Mouse (Mus musculus) 3T3-L1 (cell line): ENCODE results near the gene Tsen2.

ENCODE experiments used
- DNase-seq: peaks from one replicate; pipeline ENCODE4 v3.0.0-alpha.2; 2015; ENCODE audit warnings: low read depth, low spot score

Gene Tsen2

GRCm38 (mm10) chr6:115541676-115542275 lies 2.7 kb upstream of the Tsen2 start:
- peak; percentile 89 for DNase-seq

DNA sequence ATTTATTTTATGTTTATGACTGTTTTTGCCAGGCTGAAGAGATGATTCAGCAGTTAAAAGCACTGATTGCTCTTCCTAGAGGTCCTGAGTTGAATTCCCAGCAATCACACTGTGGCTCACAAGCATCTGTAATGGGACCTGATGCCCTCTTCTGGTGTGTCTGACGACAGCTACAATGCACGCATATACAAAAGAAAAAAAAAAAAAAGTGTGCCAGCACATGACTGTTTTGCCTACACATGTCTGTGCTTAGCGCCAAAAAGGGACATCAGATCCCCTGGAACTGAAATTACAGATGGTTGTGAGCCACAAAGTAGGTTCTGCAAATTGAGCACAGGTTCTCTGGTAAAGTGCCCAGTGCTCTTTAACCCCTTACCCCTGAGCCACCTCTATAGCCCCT lies 2.1 kb upstream of the Tsen2 start:
- peak; percentile 56 for DNase-seq

- DNase-seq: peak; percentile 79
Observed at GRCm38 (mm10) chr6:115546276-115546675, 1.8 kb downstream of the Tsen2 start.

GRCm38 (mm10) chr6:115555485-115555884 lies 11.0 kb downstream of the Tsen2 start:
- DNase-seq: peak; percentile 83

DNA sequence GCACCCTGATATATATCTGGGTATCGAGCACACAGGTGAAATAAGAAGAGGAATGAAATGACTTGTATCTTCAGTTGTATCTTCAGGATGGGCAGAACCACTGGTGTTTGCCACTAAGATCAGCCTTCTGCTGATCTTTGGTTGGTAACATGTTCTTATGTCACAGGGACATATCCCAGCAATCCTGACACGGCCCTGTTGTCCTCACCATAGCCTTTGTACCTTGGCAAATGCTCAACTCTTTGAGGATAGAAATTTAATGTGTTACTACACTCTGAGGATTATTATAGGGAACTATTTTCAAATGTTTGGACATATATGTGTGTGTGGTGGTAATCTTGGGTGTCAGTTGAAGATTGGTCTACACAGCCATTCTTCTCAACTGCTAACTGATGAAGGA lies 13.7 kb downstream of the Tsen2 start:
- DNase-seq: no peak

GRCm38 (mm10) chr6:115559651-115560632 lies 15.5 kb downstream of the Tsen2 start:
- no peak for DNase-seq

DNA sequence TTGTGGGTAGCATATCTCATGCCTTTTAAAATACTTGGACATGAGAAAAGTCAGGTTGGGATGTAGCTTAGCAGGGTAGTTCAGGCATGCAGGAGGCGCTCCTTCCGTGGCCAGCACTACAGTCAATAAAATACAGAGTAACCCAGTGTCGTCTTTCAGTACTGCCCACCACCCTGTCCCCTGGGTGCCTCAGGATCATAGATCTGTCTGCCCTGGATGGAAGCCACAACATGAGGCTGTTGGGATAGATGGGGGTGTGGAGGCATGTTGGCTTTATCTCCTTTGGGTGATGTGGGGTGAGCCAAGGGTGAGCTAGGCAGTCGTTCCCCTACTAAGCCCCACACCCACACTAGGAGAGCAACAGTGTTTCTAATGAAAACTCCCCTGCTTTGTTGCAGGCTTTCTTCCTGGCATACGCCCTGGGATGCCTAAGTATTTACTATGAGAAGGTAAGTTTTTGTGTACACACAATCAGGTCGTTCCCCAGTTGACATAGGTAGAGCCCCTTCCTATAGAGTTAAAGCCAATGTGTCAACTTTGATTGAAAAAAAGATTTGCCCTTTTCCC lies 21.1 kb downstream of the Tsen2 start:
- DNase-seq: no peak

DNA sequence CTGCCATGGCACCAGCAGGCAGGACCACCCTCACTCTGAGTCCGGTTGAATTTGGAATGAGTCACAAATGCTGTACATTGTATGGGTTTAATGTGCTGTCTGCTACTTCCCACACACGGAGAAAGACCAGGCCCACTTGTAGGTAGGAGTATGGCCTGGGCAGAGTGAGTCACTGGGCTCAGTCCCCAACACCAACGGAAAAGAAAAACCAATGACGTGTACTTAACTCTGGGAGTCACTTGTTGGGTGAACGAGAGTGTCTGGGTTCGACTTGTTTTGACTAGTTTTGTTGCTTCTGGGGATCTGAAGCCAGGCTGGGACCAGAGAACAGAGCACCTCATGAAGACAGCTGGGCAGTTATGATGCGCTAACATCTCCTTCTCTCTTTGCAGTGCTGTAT lies 29.7 kb downstream of the Tsen2 start:
- DNase-seq: no peak

- DNase-seq: no peak
Observed at GRCm38 (mm10) chr6:115577407-115577806, 32.9 kb downstream of the Tsen2 start.

DNA sequence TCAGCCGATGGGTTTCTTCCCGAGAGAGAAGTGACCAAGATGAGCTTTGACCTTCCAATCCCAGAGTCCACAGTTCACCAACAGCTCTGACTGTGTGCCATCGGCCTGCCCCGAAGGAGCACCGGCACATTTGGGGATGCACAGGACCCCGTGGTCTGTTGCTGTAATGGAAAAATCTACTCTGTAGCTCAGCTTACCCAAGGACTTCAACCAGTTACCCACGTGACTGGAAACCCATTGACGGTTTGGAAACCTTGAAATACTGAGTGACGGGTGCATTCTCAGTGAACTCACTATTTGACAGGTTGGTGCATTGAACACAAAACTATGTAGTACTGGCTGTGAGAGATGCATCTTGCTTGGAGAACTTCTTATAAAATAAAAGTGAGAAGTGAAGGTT lies 33.5 kb downstream of the Tsen2 start:
- no peak for DNase-seq

DNA sequence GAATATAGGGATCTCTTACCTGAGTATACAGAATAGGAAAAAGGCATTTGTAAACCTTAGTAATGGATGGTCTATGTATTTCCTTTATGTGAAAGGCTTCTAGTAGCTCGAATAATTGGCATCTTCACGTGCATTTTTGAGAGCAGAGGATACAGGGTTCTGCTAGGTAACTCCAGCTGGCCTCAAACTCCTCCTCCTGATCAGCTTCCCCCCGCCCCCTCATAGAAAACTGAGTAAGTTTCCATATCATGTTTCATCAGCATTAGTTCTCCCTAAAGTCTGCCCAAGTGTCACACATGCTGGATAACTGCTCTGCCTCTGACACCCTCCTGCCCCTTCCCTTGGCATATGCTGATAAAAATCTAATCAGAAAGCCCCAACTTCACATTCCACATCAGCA lies 36.3 kb downstream of the Tsen2 start:
- no peak for DNase-seq

GRCm38 (mm10) chr6:115582328-115583115 lies 38.1 kb downstream of the Tsen2 start:
- no peak for DNase-seq

DNA sequence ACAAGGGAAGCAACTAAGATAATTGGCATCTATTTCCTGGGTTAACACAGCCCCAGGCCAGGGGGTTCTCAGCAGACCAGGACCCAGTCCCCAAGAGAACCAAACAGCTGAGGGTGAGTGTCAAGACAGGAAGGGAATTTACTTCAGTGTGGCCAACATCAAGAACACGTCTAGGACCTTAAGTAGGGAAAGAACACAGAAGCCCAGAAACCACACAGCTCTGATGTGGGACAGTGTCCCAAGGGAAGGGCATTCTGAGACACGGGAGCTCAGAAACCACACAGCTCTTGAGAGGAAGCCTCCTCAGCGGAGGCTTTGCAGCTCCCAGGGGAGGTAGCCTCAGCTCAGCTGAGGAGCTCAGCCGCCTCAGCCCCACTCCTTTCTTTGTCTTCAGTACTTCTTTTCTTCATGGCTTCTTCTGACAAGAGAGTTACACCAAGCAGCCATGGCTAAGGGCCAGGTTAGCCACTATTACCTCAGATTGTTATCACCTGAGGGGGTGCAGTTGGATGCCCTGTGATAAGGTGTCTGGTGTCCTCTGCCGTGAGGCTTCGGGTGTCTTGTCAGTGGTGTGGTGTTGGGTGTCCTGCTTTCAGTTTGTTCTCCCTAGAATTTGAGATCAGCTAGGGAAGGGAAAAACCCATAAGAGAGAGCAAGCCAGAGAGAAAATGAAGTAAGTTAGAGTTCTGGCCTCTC lies 39.1 kb downstream of the Tsen2 start:
- DNase-seq: no peak

GRCm38 (mm10) chr6:115584176-115584575 lies 39.7 kb downstream of the Tsen2 start:
- no peak for DNase-seq

- no peak for DNase-seq
Observed at GRCm38 (mm10) chr6:115586321-115586720, 41.9 kb downstream of the Tsen2 start.

GRCm38 (mm10) chr6:115591692-115592359 lies 47.4 kb downstream of the Tsen2 start:
- no peak for DNase-seq

- DNase-seq: no peak
Observed at GRCm38 (mm10) chr6:115592458-115592857, 48.0 kb downstream of the Tsen2 start, which contains the start of gene Mkrn2os. Gene Mkrn2os, minus strand, starts transcription at chr6:115592576.

- no peak for DNase-seq
Observed at GRCm38 (mm10) chr6:115593252-115593651, 48.8 kb downstream of the Tsen2 start.

DNA sequence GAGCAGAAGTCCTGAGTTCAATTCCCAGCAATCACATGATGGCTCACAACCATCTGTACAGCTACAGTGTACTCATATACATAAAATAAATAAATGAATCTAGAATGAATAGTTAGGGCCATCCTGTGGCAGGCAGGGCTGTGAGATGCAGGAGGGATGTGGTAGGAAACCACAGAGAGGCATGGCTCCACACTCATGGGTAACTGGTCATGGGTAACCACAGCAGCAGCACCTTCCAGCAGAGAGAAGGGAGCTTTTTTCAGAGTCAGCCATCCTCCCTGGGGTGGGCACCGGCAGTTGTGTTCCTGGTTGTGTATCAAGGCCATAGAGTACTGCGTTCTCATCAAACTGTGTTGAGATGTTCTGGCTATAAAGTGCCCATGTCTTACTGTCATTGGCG lies 50.0 kb downstream of the Tsen2 start:
- DNase-seq: no peak

DNA sequence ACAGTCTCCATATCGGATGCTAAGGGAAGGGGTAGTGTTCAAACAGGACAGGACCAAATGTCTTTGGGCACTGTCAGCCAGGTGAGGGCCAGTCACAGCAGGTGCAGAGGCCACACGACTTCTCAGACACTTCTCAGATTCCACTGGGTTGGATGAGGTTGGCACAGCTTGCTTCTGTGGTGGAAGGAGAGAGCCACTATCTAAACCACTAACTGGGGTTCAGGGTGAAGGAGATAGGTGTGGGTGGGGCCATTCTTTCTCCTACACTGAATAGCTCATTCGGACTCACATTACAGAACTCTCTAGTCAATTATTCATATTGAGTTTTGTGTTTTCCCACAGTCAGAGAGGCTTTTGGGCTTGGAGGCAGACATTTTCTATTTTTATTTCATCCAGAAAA lies 51.2 kb downstream of the Tsen2 start:
- no peak for DNase-seq

GRCm38 (mm10) chr6:115601322-115601714 lies 56.9 kb downstream of the Tsen2 start:
- DNase-seq: no peak
